Mouse (Mus musculus) lung, postnatal 0 days (tissue): ENCODE data around the gene Sde2.
A peak's percentile ranks its signal among the peaks of the same experiment; 100 is the strongest.

Experiments used
- CTCF ChIP-seq: IDR thresholded peaks from 2 replicates; pipeline ENCODE4 v1.5.1; 2016; ENCODE audit warnings: antibody characterized with exemption, mild to moderate bottlenecking
- EP300 ChIP-seq: IDR thresholded peaks from 2 replicates; pipeline ENCODE4 v1.6.1; 2016; ENCODE audit warnings: antibody characterized with exemption, mild to moderate bottlenecking, control low read depth

GRCm38 (mm10) chr1:180810976-180811375 lies 40.0 kb upstream of the Sde2 start:
- TF ChIP-seq CTCF, result peak; percentile 53
- no peak for TF ChIP-seq EP300
